Mouse (Mus musculus): ENCODE data around the gene Pank3.

DNA sequence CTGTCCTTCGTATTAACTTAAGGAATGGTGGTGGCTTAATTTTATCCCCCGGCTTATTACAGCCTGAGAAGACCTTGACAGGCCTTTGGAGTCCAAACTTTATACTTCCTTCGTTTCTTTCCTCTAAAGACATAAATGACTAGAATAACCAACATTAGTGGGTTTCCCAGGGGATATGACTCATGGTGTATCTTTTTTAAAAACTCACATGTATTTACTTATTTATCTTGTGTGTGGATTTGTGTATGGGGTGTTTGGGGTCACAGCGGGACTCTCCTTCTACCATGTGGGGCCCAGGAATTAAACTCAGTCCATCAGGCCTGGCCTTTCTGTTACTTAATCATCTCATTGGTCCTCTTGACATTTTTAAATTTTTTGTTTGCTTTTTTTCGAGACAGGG is 2.4 kb upstream of the Pank3 start:
- no peak for TF ChIP-seq CTCF (IDR thresholded peaks at IDR 0.05; ENCODE audit: borderline replicate concordance, control insufficient read depth, extremely low read depth, insufficient read depth, low read length, poor library complexity)
- TF ChIP-seq POLR2A (IDR thresholded peaks at IDR 0.05; ENCODE audit: control insufficient read depth, extremely low read depth, insufficient read depth, low read length, poor library complexity) = no peak
